Mouse (Mus musculus) adrenal gland, postnatal 36 days (tissue): Measurements from ENCODE around the gene Ncaph2. TPM values are rescaled to one million over a fixed set of nuclear protein-coding genes. Genes with fewer than 3 reads are reported as not detected.

ENCODE experiments used
- DNase-seq, 2 experiments: peaks; one replicate each; pipeline ENCODE4 v3.0.0; 2021; ENCODE audit warnings: mixed read lengths in 1 of 2
- long read RNA-seq, 2 experiments: library from polyadenylated mRNA; stranded (forward); transcript quantifications; one replicate each; pipeline ENCODE4 v2.0.0; 2021; ENCODE audit warnings: borderline sequencing depth in 2 of 2
- total RNA-seq, 2 experiments: library from RNA; stranded (reverse); gene quantifications; 2 replicates each; pipeline ENCODE4 v1.2.3; 2021

The Ncaph2 gene
- total RNA-seq, result 10 to 100 TPM; 83.1 to 87.5 TPM
- long read RNA-seq, experiment 1, transcript Ncaph2-201 (20 exons, 3,223 nt), result minor isoform, 14 of 197 reads
- long read RNA-seq, experiment 1, transcript Ncaph2-202 (20 exons, 3,299 nt), result major isoform, 96 of 197 reads
- long read RNA-seq, experiment 1, transcript Ncaph2-203 (20 exons, 3,302 nt), result minor isoform, 13 of 197 reads
- long read RNA-seq, experiment 1, transcript Ncaph2-209 (20 exons, 3,255 nt), result minor isoform, 20 of 197 reads
- long read RNA-seq, experiment 1, partial matches to known transcripts, result 27 of 197 reads
- long read RNA-seq, experiment 1, other reads (novel, unspliced or antisense), result 26 of 197 reads
- long read RNA-seq, experiment 2, transcript Ncaph2-209 (20 exons, 3,255 nt), result minor isoform, 8 of 51 reads
- long read RNA-seq, experiment 2, transcript Ncaph2-202 (20 exons, 3,299 nt), result major isoform, 21 of 51 reads
- long read RNA-seq, experiment 2, partial matches to known transcripts, result 7 of 51 reads
- long read RNA-seq, experiment 2, other reads (novel, unspliced or antisense), result 8 of 51 reads

DNA sequence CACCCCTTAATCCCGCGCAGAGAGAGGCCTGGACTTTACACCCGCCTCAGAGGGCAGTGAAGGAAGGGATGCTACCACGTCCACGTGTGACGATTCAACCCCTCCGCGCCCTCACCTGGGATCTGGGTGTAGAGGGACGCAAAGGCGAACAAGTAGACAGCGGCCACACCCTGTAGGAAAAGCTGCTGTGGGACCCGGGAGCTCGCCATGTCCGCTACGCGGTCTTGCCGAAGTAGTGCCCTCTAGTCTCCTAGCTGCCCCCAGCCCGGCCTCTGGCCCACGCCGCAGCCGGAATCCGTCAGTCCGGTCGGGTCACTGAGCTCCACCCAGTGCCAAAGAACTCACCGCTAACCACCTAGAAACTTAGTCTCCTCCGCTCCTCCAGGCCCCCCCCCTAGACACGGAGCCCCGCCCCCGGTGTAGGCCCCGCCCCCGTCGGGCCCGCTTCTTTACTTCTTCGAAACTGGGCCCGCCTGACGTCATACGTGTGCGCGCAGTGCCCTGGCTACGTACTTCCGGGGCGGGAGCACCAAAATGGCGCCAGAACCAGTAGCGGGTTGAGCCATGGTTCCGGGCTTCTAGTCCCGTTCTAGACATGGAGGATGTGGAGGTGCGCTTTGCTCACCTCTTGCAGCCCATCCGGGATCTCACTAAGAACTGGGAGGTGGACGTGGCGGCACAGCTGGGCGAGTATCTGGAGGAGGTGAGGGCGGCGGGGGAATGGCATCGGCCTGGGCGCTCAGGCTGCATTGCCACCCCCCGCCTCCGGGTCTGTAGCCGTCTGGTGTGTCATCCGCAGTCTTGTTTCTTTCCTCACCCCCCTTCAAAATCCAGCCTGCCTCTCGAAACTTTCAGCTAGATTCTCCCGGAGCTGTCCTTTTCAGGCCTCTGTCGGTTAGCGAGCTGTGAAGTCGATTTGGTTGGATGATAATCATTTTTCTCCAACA is at the start of gene Ncaph2, which contains the start of gene Lmf2:
Gene Ncaph2 (plus strand): TSS at position 479 of the 947 bp plus-strand sequence.
Gene Lmf2 (minus strand): TSS at position 419 of the 947 bp plus-strand sequence.
- peak; percentile 97 to 98 for DNase-seq

DNA sequence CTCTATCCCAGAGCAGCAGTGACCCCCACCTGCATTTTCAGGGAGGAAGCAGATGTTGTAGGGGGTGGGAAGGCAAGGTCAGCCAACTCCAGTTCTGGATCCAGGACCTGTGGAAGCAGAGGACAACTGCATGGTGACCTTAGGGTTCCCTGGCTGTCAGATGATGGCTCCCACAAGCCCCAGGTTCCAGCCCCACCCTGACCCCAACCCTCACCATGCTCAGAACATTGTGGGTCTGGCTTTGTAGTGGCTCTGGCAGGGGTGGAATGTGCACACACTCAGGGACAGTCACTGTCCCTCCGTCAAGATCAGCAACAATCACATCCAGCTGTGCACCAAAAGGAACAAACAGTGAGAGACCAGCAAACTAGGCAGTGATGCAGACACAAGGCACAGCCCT is 49.6 kb upstream of the Ncaph2 start:
- no peak for DNase-seq

DNA sequence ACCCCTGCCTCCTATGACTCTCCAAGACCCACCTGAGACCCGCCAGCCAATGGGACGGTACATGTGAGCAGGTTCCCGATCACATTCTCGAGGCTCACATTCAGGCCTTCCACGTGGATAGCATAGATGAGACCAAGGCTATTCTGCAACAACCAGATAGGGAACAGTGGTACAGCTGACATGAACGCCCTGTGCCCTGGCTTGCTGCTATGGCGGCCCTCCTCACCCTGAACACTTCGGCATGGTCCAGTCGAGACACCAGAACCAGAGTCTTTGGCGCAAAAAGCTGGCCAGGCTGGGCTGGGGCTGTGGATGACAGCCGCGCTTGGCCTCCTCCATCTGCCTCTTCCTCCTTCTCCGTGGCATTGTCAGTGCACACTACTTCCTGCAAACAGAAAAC is 48.1 kb upstream of the Ncaph2 start:
- no peak for DNase-seq

DNA sequence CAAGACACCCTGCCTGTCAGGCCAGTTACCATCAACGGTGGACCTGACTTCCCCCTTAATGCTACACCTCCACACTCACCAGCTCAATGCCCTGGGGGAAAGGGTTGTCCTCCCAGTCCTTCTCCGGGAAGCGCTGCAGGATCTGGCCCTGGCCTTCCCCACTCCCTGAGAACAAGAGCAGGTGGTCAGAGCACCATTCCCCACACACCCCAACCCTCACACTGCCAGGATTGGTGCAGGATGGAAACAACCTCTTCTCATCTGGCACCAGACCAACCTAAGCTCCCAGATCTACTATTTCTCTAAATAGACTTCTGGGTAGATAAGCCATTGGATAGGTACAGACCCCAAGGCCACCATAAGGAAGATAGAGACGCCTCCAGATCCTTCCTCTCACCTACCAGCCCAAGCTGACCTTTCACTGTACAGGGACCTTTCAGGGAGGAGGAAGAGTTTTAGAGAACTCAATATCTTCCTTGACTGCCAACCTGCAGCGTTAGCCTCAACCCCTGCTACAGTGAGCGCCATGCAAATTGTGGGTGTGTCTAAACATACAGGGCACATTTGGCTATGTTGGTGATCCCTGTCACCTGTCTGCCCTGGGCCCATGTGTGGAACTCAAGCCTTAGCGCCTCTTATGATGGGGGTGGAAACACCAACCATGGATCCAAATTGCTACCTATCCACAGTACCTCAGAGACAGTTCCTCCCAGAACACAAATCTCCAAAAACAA is 46.9 kb upstream of the Ncaph2 start:
- DNase-seq, result no peak

DNA sequence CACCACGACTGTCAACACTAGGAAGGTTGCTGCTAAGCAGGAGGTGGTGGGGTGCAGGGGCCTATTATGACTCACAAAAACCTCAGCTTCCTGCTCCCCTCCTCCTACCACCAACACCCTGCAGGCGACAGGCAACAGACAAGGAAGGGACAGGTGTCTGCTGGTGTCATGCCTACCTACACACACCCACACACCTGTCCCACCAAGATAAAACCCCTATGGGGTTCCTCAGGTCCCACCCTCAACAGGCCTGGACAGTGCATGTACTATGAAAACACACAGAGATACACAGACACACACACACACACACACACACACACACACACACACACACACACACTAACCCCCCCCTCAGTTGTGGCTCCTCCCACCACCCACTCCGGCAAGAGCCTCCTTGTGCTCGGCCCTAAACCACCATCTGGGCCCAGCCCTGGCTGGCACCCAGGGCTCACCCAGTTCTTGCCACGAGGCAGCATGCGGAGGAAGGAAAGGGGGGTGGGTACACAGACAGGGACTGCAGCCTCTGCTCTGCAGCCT is 45.5 kb upstream of the Ncaph2 start:
- no peak for DNase-seq

DNA sequence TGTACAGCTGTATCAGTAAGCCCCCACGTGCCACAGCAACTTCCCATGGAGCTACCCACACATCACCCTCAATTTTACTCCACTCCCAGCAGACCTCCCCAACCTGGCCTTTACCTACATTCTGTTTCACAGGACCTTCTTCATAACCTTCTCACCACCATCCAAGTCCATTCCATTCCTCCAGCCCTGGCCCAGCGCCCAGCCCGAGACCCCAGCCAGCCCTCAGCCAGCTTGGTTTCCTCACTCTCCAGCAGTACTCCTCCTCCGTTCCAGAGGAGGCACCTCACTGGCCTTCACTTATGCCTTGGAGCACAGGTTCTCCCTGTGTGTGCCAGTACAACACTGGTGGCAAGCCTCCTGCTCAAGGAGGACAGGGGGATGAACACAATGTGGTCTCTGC is 42.2 kb upstream of the Ncaph2 start:
- no peak for DNase-seq

DNA sequence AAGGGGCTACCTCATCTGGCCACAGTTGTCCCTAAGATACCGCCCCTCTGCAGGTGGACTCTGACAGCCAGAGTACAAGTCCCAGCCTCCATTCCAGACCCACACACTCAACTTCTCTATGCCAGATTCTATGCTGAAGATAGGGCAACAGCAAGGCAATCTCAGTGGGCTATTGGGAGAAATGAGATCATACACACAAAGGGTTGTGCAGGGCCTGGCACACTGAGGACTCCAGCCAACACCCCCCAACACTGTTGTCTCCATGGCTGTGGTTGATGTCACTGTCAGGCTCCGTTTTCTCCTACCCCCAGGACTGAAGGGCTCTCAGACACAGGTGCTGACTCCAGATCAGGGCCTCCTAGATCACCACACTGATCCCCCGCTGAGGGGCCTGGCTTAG is 41.4 kb upstream of the Ncaph2 start:
- no peak for DNase-seq

DNA sequence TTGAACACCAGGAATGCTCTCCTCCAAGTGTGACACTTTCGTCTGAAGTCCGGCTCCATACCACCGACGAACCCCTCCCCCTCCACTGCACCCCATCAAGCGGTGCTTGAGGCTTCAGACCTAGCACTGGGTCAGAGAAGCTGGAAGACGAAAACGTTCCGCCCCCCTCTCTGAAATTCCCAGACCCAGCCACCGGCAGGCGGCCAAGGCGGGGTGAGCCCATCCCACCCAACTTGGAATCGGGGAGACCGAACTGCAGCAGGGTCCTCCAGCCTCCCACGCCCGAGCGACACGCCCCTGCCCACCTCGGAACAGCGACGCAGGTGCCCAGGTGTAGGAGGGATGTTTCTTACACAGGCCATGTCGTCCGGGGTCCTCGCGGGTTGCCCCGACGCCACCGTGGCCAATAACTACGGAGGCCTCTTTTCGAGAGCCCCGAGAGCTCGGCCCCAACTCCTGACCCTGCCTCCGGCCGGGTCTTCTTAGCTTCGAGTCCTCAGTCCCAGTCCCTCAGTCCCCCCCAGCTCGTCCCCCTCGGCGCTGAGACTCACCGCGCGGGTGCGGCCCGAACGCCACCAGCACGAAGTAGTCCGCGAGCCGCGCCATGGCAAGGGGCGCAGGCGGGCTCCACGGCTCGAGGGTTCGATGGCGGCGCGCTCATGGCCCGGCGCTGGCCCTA is 40.9 kb upstream of the Ncaph2 start:
- DNase-seq, result peak; percentile 21 to 31

DNA sequence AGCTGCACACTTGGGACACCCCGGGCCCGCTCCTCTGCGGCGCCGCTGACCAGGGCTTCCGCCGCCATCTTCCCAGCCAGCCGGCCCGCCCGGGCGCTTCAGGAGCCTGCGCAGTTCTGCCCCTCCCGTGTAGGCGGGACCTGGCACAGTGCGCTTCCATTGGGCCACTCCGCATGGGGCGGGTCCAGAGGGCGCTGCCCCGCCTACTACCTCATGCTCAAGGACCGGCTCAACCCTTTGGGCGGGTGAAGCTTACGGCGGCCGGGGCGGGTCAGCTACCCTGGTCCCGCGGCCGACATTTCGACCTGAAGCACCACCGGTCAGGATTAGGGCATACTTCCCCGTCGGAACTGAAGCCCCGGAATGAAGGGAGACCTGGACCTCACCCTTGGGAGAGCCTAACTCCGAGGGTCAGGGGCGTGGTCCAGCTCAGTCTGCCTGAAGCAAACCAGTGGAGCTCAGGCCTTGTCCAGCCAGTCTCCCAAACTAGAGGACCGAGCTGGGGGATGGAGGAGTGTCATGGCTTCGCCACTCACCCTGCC is 40.3 kb upstream of the Ncaph2 start, which contains the start of gene Sbf1:
Gene Sbf1 (minus strand): TSS at position 122 of the 542 bp plus-strand sequence.
- peak; percentile 99 to 100 for DNase-seq

DNA sequence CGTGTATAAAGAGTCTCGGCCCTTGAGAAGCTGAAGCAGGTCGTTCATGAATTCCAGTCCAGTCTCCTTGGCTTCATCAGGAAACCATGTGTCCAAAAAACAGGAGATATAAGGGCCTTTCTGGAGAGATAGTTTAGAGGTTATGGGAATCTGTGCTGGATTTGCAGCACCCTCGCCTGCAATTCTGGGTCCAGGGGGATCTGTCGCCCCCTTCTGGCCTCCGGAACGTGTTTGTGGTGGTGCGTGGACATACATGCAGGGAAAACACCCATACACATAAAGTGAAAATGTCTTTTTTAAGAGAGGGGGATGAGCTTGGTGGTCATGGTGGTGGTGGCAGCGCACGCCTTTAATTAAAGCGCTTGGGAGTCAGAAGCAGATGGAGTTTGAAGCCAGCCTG is 39.4 kb upstream of the Ncaph2 start:
- DNase-seq, result peak; percentile 28 to 32

DNA sequence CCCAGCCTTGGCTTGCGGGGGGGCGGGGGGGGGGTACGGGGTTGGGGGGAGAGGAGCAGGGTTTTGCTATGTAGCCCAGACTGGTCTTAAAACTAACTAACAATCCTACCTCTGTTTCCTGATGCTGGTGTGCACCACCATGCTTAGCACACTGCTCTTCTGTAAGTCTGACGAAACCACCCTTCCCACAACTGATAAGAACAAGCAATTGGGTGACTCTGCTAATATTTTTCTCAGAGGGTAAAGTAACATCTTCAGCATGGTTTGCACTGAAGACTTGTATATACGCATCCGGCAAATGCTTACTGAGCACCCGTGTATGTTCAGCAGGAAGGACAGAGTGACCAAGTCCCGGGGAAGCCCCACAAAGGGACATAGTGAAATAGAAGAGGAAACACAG is 34.3 kb upstream of the Ncaph2 start:
- no peak for DNase-seq

DNA sequence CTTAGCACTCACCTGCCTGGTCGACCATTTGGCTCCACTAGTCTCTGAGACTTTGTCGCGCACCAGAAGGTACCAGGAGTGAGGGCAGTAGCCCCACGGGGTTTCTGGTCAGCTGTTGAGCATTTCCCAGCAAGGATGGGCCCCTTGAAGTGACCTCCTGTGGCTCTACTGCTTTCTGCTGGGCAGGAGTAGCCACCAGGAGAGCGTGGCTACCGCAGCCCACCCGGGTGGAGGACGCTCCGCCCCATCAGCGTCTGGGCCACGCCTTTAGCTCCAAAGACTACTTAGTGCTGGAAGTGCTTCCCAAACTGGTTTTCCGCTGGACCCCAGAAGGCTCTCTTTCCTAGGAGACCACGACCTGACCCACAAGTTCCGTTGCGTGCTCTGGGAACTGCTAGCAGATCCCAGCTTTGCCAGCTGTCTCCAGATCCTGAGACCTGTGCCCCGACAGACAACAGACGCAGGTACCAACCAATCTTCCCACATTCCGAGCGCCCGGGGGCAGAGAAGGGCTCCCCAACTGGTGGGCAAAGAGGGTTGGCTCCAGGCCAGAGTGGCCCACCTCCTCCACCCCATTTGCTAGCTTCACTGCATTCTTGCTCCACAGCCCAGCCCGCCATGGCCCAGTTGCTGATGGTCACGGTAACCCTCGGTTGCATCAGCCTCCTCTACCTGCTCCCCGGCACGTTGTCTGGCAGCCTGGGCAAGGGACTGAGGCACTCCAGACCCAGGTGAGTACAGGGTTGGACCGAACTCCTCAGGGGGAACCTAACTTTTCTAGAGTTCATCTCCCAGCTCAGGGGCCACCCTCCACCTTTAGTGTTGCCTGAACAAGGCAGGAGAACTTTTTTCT is 32.6 kb upstream of the Ncaph2 start, which contains the start of gene Adm2:
Gene Adm2 (plus strand): TSS at position 51 of the 853 bp plus-strand sequence.
- DNase-seq, result no peak

DNA sequence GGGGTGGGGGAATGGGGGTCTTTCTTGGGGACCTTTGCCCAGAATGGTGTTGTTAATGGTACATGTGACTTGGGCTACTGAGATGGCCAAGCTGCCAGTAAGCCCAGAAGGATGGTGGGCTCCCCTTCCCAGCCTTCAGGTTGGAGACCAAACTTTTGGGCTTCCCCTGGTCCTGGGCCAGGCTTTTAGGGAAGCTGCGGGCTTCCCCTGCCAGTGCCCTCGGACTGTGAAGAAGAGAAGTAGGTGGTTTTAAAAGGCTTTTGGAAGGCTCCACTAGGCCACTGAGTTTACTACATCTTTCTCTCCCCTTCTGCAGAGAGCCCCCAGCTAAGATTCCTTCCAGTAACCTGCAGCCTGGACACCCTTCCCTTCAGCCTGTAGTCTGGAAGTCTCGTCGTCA is 31.9 kb upstream of the Ncaph2 start:
- DNase-seq, result no peak

DNA sequence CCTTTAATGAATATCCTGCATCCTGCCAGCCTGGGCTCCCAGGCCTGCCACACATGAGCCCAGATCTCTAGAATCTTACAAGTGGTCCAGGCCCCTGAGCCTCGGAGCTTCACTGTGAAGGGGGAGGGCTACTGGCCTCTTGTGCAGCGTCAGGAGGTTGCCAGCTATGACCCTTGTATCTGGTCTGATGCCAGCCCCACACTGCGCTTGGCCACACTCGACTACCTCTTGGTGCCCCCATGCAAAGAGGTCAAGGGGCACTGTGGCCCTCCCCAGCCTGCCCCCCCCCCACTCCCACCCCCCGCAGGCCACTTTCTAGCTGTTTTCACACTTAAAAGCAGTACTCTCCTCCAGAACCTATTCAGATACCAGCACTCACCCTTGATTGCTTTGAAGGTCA is 29.1 kb upstream of the Ncaph2 start:
- DNase-seq, result no peak

DNA sequence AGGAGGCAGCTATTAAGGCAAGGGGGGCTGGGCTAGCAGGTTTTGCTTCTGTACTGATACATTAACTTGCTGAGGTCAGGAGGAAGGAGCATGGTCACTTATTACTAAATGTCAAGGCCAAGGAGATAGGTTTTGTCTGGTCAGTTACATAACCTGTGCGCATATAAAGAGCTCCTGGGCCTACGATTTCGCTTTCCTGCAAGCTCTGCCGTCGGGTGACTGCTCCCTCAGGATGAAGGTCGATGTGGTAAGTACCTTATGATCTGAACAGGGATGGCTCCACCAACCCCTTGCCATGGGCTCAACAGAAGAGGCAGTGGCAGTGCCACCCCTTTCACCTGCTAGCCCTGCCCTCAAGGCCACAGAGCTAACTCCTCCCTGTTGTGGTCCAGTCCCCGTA is 21.2 kb upstream of the Ncaph2 start, which contains the start of gene Miox:
Gene Miox (plus strand): TSS at position 128 of the 400 bp plus-strand sequence.
- DNase-seq, result no peak

DNA sequence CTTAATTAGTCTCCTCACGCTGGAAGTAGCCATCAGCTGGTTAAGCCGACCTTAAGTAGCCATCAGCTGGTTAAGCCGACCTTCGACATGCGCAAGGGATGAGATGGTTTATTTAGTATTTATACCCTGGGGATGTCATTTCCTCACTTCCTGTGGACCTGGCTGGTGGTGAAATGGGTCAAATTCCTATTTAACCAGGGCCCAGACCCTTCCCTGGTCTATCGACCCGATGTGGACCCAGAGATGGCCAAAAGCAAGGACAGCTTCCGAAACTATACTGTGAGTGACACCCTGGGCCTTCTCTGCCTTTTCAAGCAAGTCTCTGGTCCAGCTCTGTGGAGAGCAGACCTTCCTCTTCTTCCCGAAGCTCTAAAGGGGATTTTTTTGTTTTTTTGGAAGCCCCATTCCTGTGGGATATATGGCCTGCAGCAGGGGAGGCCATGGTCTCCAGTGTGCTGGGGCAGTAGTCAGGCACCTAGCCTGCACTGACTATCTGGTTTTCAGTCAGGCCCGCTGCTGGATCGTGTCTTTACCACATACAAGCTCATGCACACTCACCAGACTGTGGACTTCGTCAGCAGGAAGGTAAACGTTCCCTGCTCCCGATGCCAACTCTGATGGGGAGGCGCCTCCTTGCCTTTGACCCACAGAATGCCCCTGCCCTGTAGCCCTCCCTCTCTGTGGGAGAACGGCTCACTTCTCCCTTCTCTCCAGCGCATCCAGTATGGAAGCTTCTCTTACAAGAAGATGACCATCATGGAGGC is 20.6 kb upstream of the Ncaph2 start:
- DNase-seq, result no peak

DNA sequence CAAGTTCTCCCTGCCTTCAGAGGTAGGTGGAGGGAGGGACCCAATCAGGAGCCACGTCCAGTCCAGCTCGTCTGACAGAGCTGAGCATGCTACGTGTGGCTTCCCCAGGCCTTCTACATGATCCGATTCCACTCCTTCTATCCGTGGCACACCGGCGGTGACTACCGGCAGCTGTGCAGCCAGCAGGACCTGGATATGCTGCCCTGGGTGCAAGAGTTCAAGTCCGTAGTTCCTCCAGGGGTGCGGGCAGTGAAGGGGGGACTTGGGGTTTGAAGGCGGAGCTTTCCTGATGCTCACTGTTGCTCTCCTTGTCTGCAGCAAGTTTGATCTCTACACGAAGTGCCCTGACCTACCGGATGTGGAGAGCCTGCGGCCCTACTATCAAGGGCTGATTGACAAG is 19.1 kb upstream of the Ncaph2 start:
- DNase-seq, result no peak

DNA sequence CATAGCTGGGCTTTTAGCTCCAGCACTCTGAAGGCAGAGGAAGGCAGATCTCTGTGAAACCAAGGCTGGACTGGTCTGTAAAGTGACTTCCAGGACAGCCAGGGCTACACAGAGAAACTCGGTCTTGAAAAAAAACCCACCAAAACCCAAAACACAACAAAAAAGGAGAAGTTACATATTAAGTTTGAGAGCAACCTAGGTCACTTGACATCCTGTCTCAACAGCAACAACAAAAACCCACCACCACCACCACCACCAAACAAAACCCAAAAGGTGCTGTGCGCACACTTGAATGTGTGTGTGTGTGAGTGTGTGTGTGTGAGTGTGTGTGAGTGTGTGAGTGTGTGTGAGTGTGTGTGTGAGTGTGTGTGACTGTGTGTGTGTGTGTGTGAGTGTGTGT is 15.8 kb upstream of the Ncaph2 start:
- DNase-seq, result no peak

DNA sequence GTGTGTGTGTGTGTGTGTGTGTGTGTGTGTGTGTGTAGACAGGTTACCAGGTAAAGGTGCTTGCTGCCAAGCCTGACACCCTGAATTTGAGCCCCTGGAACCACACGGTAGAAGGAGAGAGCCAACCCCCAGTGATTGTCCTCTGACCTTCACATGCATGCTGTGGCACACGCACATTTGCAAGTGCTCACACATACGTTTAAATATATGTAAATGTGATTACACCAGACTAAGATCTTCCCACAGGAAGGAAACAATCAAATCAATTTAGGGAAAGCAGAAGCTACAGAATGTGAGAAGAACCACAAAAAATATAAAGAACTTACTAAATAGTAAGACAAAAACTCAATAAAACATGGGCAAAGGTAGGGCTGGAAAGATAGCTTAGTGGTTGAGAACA is 15.4 kb upstream of the Ncaph2 start:
- no peak for DNase-seq
